In the genomic region with DNA sequence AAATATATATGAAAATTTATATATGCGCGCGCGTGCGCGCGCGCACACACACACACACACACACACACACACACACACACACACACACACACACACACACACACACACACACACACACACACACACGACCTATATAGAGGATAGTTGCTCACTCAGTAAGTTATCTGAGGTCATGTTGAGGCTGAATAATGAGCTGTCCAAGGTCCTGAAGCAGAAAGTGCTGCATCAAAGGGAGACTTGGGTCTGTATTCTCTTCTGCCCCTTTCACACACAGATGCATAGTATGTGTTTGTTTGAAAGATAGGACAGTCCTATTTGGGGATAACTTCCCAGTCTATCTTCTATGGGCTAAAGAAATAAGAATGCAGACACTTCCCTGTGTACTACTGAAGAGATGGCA, we compare ENCODE assay signal across 11 mouse cellular contexts.
DNase-seq lines count a peak whose midpoint lies in the region; ATAC-seq and TF ChIP-seq lines count a peak whose summit lies in the region.
"Had no signal": no experiment of that assay in that cellular context is flagged by ENCODE, and none has a peak within 500 bp of the region (broad histone marks: within the 10 kb centered on the region; RNA-seq: fewer than 3 reads in every experiment).

No protein-coding gene starts in this region.

- H3K4me3 ChIP-seq in hindbrain, embryonic 10.5 days = no peak overlapping the region
- no peak overlapping the region for H3K4me3 ChIP-seq in hindbrain, embryonic 12.5 days
- no peak overlapping the region for H3K4me3 ChIP-seq in left cerebral cortex, adult 2 months

- H3K4me1 ChIP-seq in hindbrain, embryonic 10.5 days (replicated peaks) = no peaks in the 10 kb centered on the region
- H3K4me1 ChIP-seq in hindbrain, embryonic 12.5 days = no peaks in the 10 kb centered on the region

- H3K9me3 ChIP-seq in hindbrain, embryonic 10.5 days = no peaks in the 10 kb centered on the region
- no peaks in the 10 kb centered on the region for H3K9me3 ChIP-seq in hindbrain, embryonic 12.5 days (replicated peaks)

- WGBS in hindbrain, embryonic 10.5 days = 89% methylated on average over 8 of the region's 9 CpGs
- WGBS in hindbrain, embryonic 12.5 days = 81% methylated on average over 5 of the region's 9 CpGs

- H3K36me3 ChIP-seq in hindbrain, embryonic 10.5 days = no peaks in the 10 kb centered on the region
- no peaks in the 10 kb centered on the region for H3K36me3 ChIP-seq in hindbrain, embryonic 12.5 days

- intact Hi-C loops in left cerebral cortex, adult 2 months (cut with DNase I) = loop anchor here (10.0 kb wide), 1 partner anchor 183 kb away; no protein-coding TSS in a partner anchor
- intact Hi-C loops in gastrocnemius, postnatal 14 days (cut with DNase I; ENCODE audit: low total_unique reads) = no loop called here

- H3K4me2 ChIP-seq in hindbrain, embryonic 12.5 days (replicated peaks) = no peak overlapping the region

- peak; percentile 18 for DNase-seq in hindbrain, embryonic 10.5 days (ENCODE audit: low spot score)
- DNase-seq in 3T3-L1 (ENCODE audit: low read depth, low spot score) (peak; percentile 77), NIH3T3 (ENCODE audit: low read depth) (peak; percentile 85)
- DNase-seq in induced T-regulatory cell, adult 2 months (ENCODE audit: low read depth) = peak; percentile 51
- DNase-seq in cerebellum, postnatal 36 days = no peak
- DNase-seq in left cerebral cortex, adult 2 months (ENCODE audit: extremely low spot score in 1 of 2, low spot score in 2 of 2) = no peak
- DNase-seq in gastrocnemius, postnatal 14 days = no peak
- DNase-seq: adrenal gland, postnatal 25 days; kidney, adult 11 months had no signal

- ATAC-seq in hindbrain, embryonic 12.5 days (ENCODE audit: low FRiP score) = no peak

- no peak overlapping the region for H3K9ac ChIP-seq in hindbrain, embryonic 12.5 days

- H3K27me3 ChIP-seq in hindbrain, embryonic 10.5 days (ENCODE audit: insufficient read depth, poor library complexity, severe bottlenecking) = no peaks in the 10 kb centered on the region
- H3K27me3 ChIP-seq in hindbrain, embryonic 12.5 days = no peaks in the 10 kb centered on the region

- no peak overlapping the region for H3K27ac ChIP-seq in hindbrain, embryonic 10.5 days
- no peak overlapping the region for H3K27ac ChIP-seq in hindbrain, embryonic 12.5 days
- no peak overlapping the region for H3K27ac ChIP-seq in left cerebral cortex, adult 2 months
- H3K27ac ChIP-seq: macrophage had no signal

- no peak for TF ChIP-seq CTCF in left cerebral cortex, adult 2 months (IDR thresholded peaks at IDR 0.05)

Comparison
In these comparisons a context has a peak if more than half of its experiments do, and no peak if none do; other contexts are left out.
1. DNase-seq: peak in hindbrain, embryonic 10.5 days (single experiment), 3T3-L1 (single experiment), NIH3T3 (single experiment) and induced T-regulatory cell, adult 2 months (single experiment); none in cerebellum, postnatal 36 days (0 of 2), left cerebral cortex, adult 2 months (0 of 2) and gastrocnemius, postnatal 14 days (single experiment).